Mouse (Mus musculus) bone marrow, adult 2 months (tissue): ENCODE data around the gene Zfp113.

ENCODE experiments used
- CTCF ChIP-seq: fragments of 200-500 bp; IDR thresholded peaks from 2 replicates; pipeline ENCODE4 v1.5.1; 2011; ENCODE audit warnings: low read length, control low read depth; ENCODE audit not compliant: control insufficient read depth, insufficient read depth
- POLR2A ChIP-seq: fragments of 200-500 bp; IDR thresholded peaks from 2 replicates; pipeline ENCODE4 v1.6.1; 2011; ENCODE audit warnings: low read depth, mild to moderate bottlenecking, control low read depth, low read length, borderline replicate concordance; ENCODE audit not compliant: control insufficient read depth

DNA sequence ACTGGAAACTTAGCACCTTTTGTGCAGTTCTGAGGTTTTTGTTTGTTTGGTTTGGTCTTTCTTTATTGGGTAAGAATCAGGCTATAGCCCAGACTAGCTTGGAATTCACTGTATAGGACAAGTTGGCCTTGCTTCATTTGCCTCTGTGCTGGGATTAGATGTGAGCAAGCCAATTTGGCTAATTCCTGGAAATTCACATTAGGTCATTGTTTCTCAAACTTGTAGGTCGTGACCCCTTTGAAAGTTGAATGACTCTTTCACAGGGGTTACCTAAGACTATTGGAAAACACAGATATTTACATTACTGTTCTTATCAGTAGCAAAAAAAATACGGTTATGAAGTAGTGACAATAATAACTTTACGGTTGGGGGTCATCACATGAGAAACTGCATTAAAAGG lies 1.2 kb downstream of the Zfp113 start:
- TF ChIP-seq POLR2A (no peak), CTCF (no peak)
